Mouse (Mus musculus) olfactory bulb, adult 2 months (tissue): ENCODE results near the gene Vasn.

ENCODE experiments used
- CTCF ChIP-seq: fragments of 200-500 bp; IDR thresholded peaks from 2 replicates; pipeline ENCODE4 v1.5.1; 2012; ENCODE audit warnings: low read depth, mild to moderate bottlenecking, low read length, moderate library complexity; ENCODE audit not compliant: insufficient read depth
- POLR2A ChIP-seq: fragments of 200-500 bp; IDR thresholded peaks from 2 replicates; pipeline ENCODE4 v1.6.1; 2012; ENCODE audit warnings: mild to moderate bottlenecking, low read depth, low read length, moderate library complexity; ENCODE audit not compliant: insufficient read depth

GRCm38 (mm10) chr16:4651081-4651480, 11.3 kb downstream of the Vasn start:
- TF ChIP-seq CTCF = no peak
- no peak for TF ChIP-seq POLR2A
